Mouse (Mus musculus) forebrain, postnatal 0 days (tissue): Measurements from ENCODE around the gene Klk13. TPM values are rescaled to one million over a fixed set of nuclear protein-coding genes. Genes with fewer than 3 reads are reported as not detected.

Experiments used
- ATAC-seq: fragments of 200-750 bp; cut with Nextera tagmentation; 2 replicates; pipeline ENCODE4 v1.8.0; 2017; ENCODE audit warnings: mild to moderate bottlenecking, moderate library complexity
- DNase-seq: peaks from one replicate; pipeline ENCODE4 v3.0.0-alpha.2; 2015
- H3K27ac ChIP-seq: fragments of 300-500 bp; sonication (generic); 2 replicates; pipeline ENCODE4 v1.5.1; 2014; ENCODE audit warnings: low read depth, mild to moderate bottlenecking, antibody characterized with exemption, low read length, moderate library complexity, mixed read lengths
- H3K27me3 ChIP-seq: fragments of 300-500 bp; sonication (generic); 2 replicates; pipeline ENCODE4 v1.6.1; 2014; ENCODE audit warnings: mild to moderate bottlenecking, low read length, mixed read lengths; ENCODE audit not compliant: insufficient read depth
- H3K36me3 ChIP-seq: fragments of 300-500 bp; sonication (generic); 2 replicates; pipeline ENCODE4 v1.6.1; 2014; ENCODE audit warnings: mild to moderate bottlenecking, moderate library complexity; ENCODE audit not compliant: insufficient read depth
- H3K4me1 ChIP-seq: fragments of 300-500 bp; sonication (generic); 2 replicates; pipeline ENCODE4 v1.6.1; 2014; ENCODE audit warnings: antibody characterized with exemption; ENCODE audit not compliant: insufficient read depth
- H3K4me2 ChIP-seq: fragments of 300-500 bp; sonication (generic); 2 replicates; pipeline ENCODE4 v1.6.1; 2014; ENCODE audit warnings: low read depth, mild to moderate bottlenecking, moderate library complexity
- H3K4me3 ChIP-seq: fragments of 300-500 bp; sonication (generic); 2 replicates; pipeline ENCODE4 v1.5.1; 2014; ENCODE audit warnings: low read depth, low read length, mixed read lengths
- H3K9ac ChIP-seq: fragments of 300-500 bp; sonication (generic); 2 replicates; pipeline ENCODE4 v1.6.1; 2014; ENCODE audit warnings: mild to moderate bottlenecking
- H3K9me3 ChIP-seq: fragments of 300-500 bp; sonication (generic); 2 replicates; pipeline ENCODE4 v1.6.1; 2016; ENCODE audit warnings: low read length
- CTCF ChIP-seq: sonication (generic); IDR thresholded peaks from 2 replicates; pipeline ENCODE4 v1.5.1; 2016; ENCODE audit warnings: antibody characterized with exemption, control low read depth, low read depth
- WGBS: fragments of 180-500 bp; shearing (Covaris S2); extraction: QIAGEN DNeasy Blood & Tissue Kit; methylation state at CpG from one replicate; pipeline ENCODE4 v1.1.7; 2014; 5-methylcytosine and 5-hydroxymethylcytosine counted together
- polyA plus RNA-seq: library from polyadenylated mRNA; unstranded; fragments of >200 nt; fragmentation: Nextera tagmentation; extraction: Ambion mirVana; gene quantifications from 2 replicates; pipeline ENCODE4 v1.2.1, GENCODE M21; 2015
- total RNA-seq: library from RNA; depleted of rRNA; stranded (reverse); fragments of >200 nt; gene quantifications from 2 replicates; pipeline ENCODE4 v1.2.3, GENCODE M21; 2014; rRNA removed

Klk13 gene
- total and polyA plus RNA-seq, 2 experiments from 2014 or later = 0.11 TPM; not detected in 1

- H3K9ac ChIP-seq = no peak overlapping the region
- no peak for TF ChIP-seq CTCF
- WGBS = 83% methylated on average over 5 of the region's 5 CpGs
- no peaks in the 10 kb centered on the region for H3K4me1 ChIP-seq
- no peaks in the 10 kb centered on the region for H3K9me3 ChIP-seq
- H3K4me2 ChIP-seq = no peak overlapping the region
- H3K4me3 ChIP-seq = no peak overlapping the region
- no peak overlapping the region for H3K27ac ChIP-seq
- ATAC-seq (no peak), DNase-seq (no peak)
- no peaks in the 10 kb centered on the region for H3K27me3 ChIP-seq
- H3K36me3 ChIP-seq = no peaks in the 10 kb centered on the region
Observed at GRCm38 (mm10) chr7:43776506-43776905, 64.1 kb downstream of the Klk13 start.

Other genes with a start within 250 kb of the Klk13 start
- 4.2 and 16.9 TPM in 2 replicates for gene Vsig10l, start 249.4 kb upstream of the Klk13 start, total RNA-seq
- gene Vsig10l, start 249.4 kb upstream of the Klk13 start, polyA plus RNA-seq = 8.1 and 13.8 TPM in 2 replicates
- gene Iglon5, start 222.5 kb upstream of the Klk13 start, total RNA-seq = 24.9 and 26.1 TPM in 2 replicates
- 3.0 and 4.4 TPM in 2 replicates for gene Iglon5, start 222.5 kb upstream of the Klk13 start, polyA plus RNA-seq
- gene 4931406B18Rik, start 206.6 kb upstream of the Klk13 start, total RNA-seq = not detected in 2 replicates
- gene 4931406B18Rik, start 206.6 kb upstream of the Klk13 start, polyA plus RNA-seq = not detected in 2 replicates
- 0.77 and 1.0 TPM in 2 replicates for gene Cd33, start 168.1 kb upstream of the Klk13 start, total RNA-seq
- gene Cd33, start 168.1 kb upstream of the Klk13 start, polyA plus RNA-seq = 1.2 and 1.7 TPM in 2 replicates
- 12.4 and 12.6 TPM in 2 replicates for gene Zfp658, start 150.3 kb upstream of the Klk13 start, total RNA-seq
- gene Zfp658, start 150.3 kb upstream of the Klk13 start, polyA plus RNA-seq = 1.6 and 3.1 TPM in 2 replicates
- 20.2 and 22.5 TPM in 2 replicates for gene Zfp719, start 133.0 kb upstream of the Klk13 start, total RNA-seq
- 3.2 and 5.8 TPM in 2 replicates for gene Zfp719, start 133.0 kb upstream of the Klk13 start, polyA plus RNA-seq
- gene Zfp819, start 105.4 kb upstream of the Klk13 start, total RNA-seq = 0.33 and 0.85 TPM in 2 replicates
- gene Zfp819, start 105.4 kb upstream of the Klk13 start, polyA plus RNA-seq = 0.23 TPM in 2 replicates
- 0.15 TPM in 1 of 2 replicates, not detected in the other for gene Ceacam18, start 77.9 kb upstream of the Klk13 start, total RNA-seq
- gene Ceacam18, start 77.9 kb upstream of the Klk13 start, polyA plus RNA-seq = not detected in 2 replicates
- gene Siglece, start 52.4 kb upstream of the Klk13 start, total RNA-seq = 1.2 TPM in 1 of 2 replicates, not detected in the other
- 0.31 and 0.64 TPM in 2 replicates for gene Siglece, start 52.4 kb upstream of the Klk13 start, polyA plus RNA-seq
- gene Ctu1, start 40.6 kb upstream of the Klk13 start, total RNA-seq = 36.9 and 40.3 TPM in 2 replicates
- gene Ctu1, start 40.6 kb upstream of the Klk13 start, polyA plus RNA-seq = 22.5 and 22.9 TPM in 2 replicates
- gene Klk14, start 22.1 kb upstream of the Klk13 start, total RNA-seq = not detected in 2 replicates
- gene Klk14, start 22.1 kb upstream of the Klk13 start, polyA plus RNA-seq = not detected in 2 replicates
- gene Klk12, start 56.3 kb downstream of the Klk13 start, total RNA-seq = not detected in 2 replicates
- not detected in 2 replicates for gene Klk12, start 56.3 kb downstream of the Klk13 start, polyA plus RNA-seq
- not detected in 2 replicates for gene Klk11, start 62.0 kb downstream of the Klk13 start, total RNA-seq
- 0.15 TPM in 1 of 2 replicates, not detected in the other for gene Klk11, start 62.0 kb downstream of the Klk13 start, polyA plus RNA-seq
- gene Klk10, start 68.5 kb downstream of the Klk13 start, total RNA-seq = 0.23 TPM in 1 of 2 replicates, not detected in the other
- 0.18 and 0.30 TPM in 2 replicates for gene Klk10, start 68.5 kb downstream of the Klk13 start, polyA plus RNA-seq
- not detected in 2 replicates for gene Klk9, start 79.3 kb downstream of the Klk13 start, total RNA-seq
- gene Klk9, start 79.3 kb downstream of the Klk13 start, polyA plus RNA-seq = not detected in 2 replicates
- 8.4 and 13.4 TPM in 2 replicates for gene Klk8, start 85.0 kb downstream of the Klk13 start, total RNA-seq
- 10.4 TPM in 2 replicates for gene Klk8, start 85.0 kb downstream of the Klk13 start, polyA plus RNA-seq
- not detected in 2 replicates for gene Klk7, start 98.7 kb downstream of the Klk13 start, total RNA-seq
- 0.08 and 0.18 TPM in 2 replicates for gene Klk7, start 98.7 kb downstream of the Klk13 start, polyA plus RNA-seq
- gene Klk6, start 111.9 kb downstream of the Klk13 start, total RNA-seq = not detected in 2 replicates
- gene Klk6, start 111.9 kb downstream of the Klk13 start, polyA plus RNA-seq = not detected in 2 replicates
- gene Klk5, start 129.4 kb downstream of the Klk13 start, total RNA-seq = not detected in 2 replicates
- gene Klk5, start 129.4 kb downstream of the Klk13 start, polyA plus RNA-seq = not detected in 2 replicates
- 0.71 TPM in 1 of 2 replicates, not detected in the other for gene Klk4, start 168.6 kb downstream of the Klk13 start, total RNA-seq
- gene Klk4, start 168.6 kb downstream of the Klk13 start, polyA plus RNA-seq = 1.1 and 1.3 TPM in 2 replicates
- not detected in 2 replicates for gene Klk15, start 221.2 kb downstream of the Klk13 start, total RNA-seq
- gene Klk15, start 221.2 kb downstream of the Klk13 start, polyA plus RNA-seq = not detected in 2 replicates
- not detected in 2 replicates for gene Klk1b8, start 238.1 kb downstream of the Klk13 start, total RNA-seq
- gene Klk1b8, start 238.1 kb downstream of the Klk13 start, polyA plus RNA-seq = not detected in 2 replicates